Mouse (Mus musculus) embryonic fibroblast, embryonic 13.5 days (primary cell): Measurements from ENCODE around the gene Lrrc57.

ENCODE experiments used
- CTCF ChIP-seq: IDR thresholded peaks from 2 replicates; pipeline ENCODE4 v1.5.1; 2011; ENCODE audit warnings: mild to moderate bottlenecking, control low read depth, low read length, moderate library complexity, borderline replicate concordance; ENCODE audit not compliant: insufficient read depth
- POLR2A ChIP-seq: IDR thresholded peaks from 2 replicates; pipeline ENCODE4 v1.6.1; 2011; ENCODE audit warnings: low read depth, mild to moderate bottlenecking, control low read depth, low read length, moderate library complexity

- TF ChIP-seq POLR2A: peak; percentile 83
- no peak for TF ChIP-seq CTCF
Observed at GRCm38 (mm10) chr2:120566886-120567797, 42.2 kb downstream of the Lrrc57 start, which contains the start of gene Snap23.
